Mouse (Mus musculus) liver, embryonic 14 days (tissue): Measurements from ENCODE around the gene Gas2. TPM values are rescaled to one million over a fixed set of nuclear protein-coding genes. Genes with fewer than 3 reads are reported as not detected.

Experiments
- polyA plus RNA-seq: library from polyadenylated mRNA; depleted of rRNA; stranded (reverse); fragments of >200 nt; gene quantifications from 2 replicates; pipeline ENCODE4 v1.2.3, GENCODE M21; 2012; rRNA removed

Gene Gas2
- polyA plus RNA-seq: 2.4 and 2.8 TPM in 2 replicates

GRCm38 (mm10) chr7:51861250-51862096, at the start of gene Gas2:
Gene Gas2, plus strand, starts transcription at chr7:51862015.

GRCm38 (mm10) chr7:51862097-51862492, 280 bp downstream of the Gas2 start, which contains the start of gene Fancf:
Gene Fancf, minus strand, starts transcription at chr7:51862267.

GRCm38 (mm10) chr7:52005511-52006295, 143.9 kb downstream of the Gas2 start, which contains the start of gene Svip:
Gene Svip, minus strand, starts transcription at chr7:52006018.

GRCm38 (mm10) chr7:52015628-52016027, 153.8 kb downstream of the Gas2 start, which contains the start of gene 1700015G11Rik:
Gene 1700015G11Rik, minus strand, starts transcription at chr7:52015728.

Other genes with a start within 250 kb of the Gas2 start
- 0.01 TPM in 1 of 2 replicates, not detected in the other for gene Slc17a6, start 240.0 kb upstream of the Gas2 start, polyA plus RNA-seq
- 6.0 and 6.5 TPM in 2 replicates for gene Fancf, start 252 bp downstream of the Gas2 start, polyA plus RNA-seq
- gene Svip, start 144.0 kb downstream of the Gas2 start, polyA plus RNA-seq: 12.4 and 14.9 TPM in 2 replicates
- gene 1700015G11Rik, start 153.7 kb downstream of the Gas2 start, polyA plus RNA-seq: not detected in 2 replicates